Mouse (Mus musculus): ENCODE measurements around the gene Crygf.

GRCm38 (mm10) chr1:65930055-65930454 is 3.7 kb downstream of the Crygf start:
- TF ChIP-seq GATA1 (IDR thresholded peaks at IDR 0.05; ENCODE audit: low read length) (no peak), TAL1 (IDR thresholded peaks at IDR 0.05; ENCODE audit: low read length) (no peak)
